Mouse (Mus musculus): Measurements from ENCODE around the gene Ttc25.

GRCm38 (mm10) chr11:100536466-100536865 lies 8.9 kb upstream of the Ttc25 start:
- no peak for TF ChIP-seq POLR2A (IDR thresholded peaks at IDR 0.05; ENCODE audit: insufficient read depth, low read depth, low read length)
- TF ChIP-seq CTCF (IDR thresholded peaks at IDR 0.05; ENCODE audit: insufficient read depth, low read depth, low read length), result no peak

All from olfactory bulb, adult 2 months (tissue).